10 mouse cellular contexts compared by ENCODE assay signal in genomic region chr12:95690819-95691218, GRCm38 (mm10). TPM values are rescaled to one million over a fixed set of nuclear protein-coding genes. Genes with fewer than 3 reads are reported as not detected.
DNase-seq lines count a peak whose midpoint lies in the region; TF ChIP-seq lines count a peak whose summit lies in the region.
"Had no signal": no experiment of that assay in that cellular context is flagged by ENCODE, and none has a peak within 500 bp of the region (broad histone marks: within the 10 kb centered on the region; RNA-seq: fewer than 3 reads in every experiment).

No protein-coding gene starts in this region.

- no peak overlapping the region for H3K4me3 ChIP-seq in embryonic fibroblast, embryonic 13.5 days (ENCODE audit: insufficient read depth, low read length)
- no peak overlapping the region for H3K4me3 ChIP-seq in midbrain, embryonic 10.5 days
- H3K4me3 ChIP-seq: erythroblast, embryonic 14.5 days had no signal

- no peak for TF ChIP-seq CTCF in embryonic fibroblast, embryonic 13.5 days (IDR thresholded peaks at IDR 0.05; ENCODE audit: borderline replicate concordance, insufficient read depth, low read length)

- H3K4me1 ChIP-seq in embryonic fibroblast, embryonic 13.5 days (ENCODE audit: control insufficient read depth, insufficient read depth, low read length) = no peaks in the 10 kb centered on the region
- peaks cover 41% of the 10 kb centered on the region for H3K4me1 ChIP-seq in midbrain, embryonic 10.5 days

- no peaks in the 10 kb centered on the region for H3K36me3 ChIP-seq in midbrain, embryonic 10.5 days
- H3K36me3 ChIP-seq: stomach, embryonic 15.5 days had no signal

- peaks cover 44% of the 10 kb centered on the region for H3K27me3 ChIP-seq in midbrain, embryonic 10.5 days (ENCODE audit: low read depth, poor library complexity, severe bottlenecking)

- no peak for TF ChIP-seq POLR2A in embryonic fibroblast, embryonic 13.5 days (IDR thresholded peaks at IDR 0.05; ENCODE audit: low read depth, low read length)

- H3K9me3 ChIP-seq in midbrain, embryonic 10.5 days (replicated peaks) = no peaks in the 10 kb centered on the region
- H3K9me3 ChIP-seq: stomach, embryonic 15.5 days had no signal

- peak; percentile 13 for DNase-seq in gastrocnemius, adult 18-20 months (ENCODE audit: low spot score)
- no peak for DNase-seq in gastrocnemius, postnatal 10 days
- DNase-seq in ES-CJ7 (ENCODE audit: low read depth, low spot score) = peak; percentile 25
- DNase-seq in kidney, postnatal 36 days = peak; percentile 16 to 28
- DNase-seq in midbrain, embryonic 10.5 days (ENCODE audit: low spot score) = peak; percentile 30
- DNase-seq in thymus, postnatal 4 days = no peak
- no peak for DNase-seq in adrenal gland, adult 8-10 months

- peak overlapping the region; percentile 27; the same call in 1 of the 2 replicates for H3K27ac ChIP-seq in embryonic fibroblast, embryonic 13.5 days (ENCODE audit: insufficient read depth, low read length)
- no peak overlapping the region for H3K27ac ChIP-seq in midbrain, embryonic 10.5 days (replicated peaks)
- H3K27ac ChIP-seq: stomach, embryonic 15.5 days had no signal

- 6% methylated on average over 9 of the region's 9 CpGs for WGBS in midbrain, embryonic 10.5 days

RNA-seq across cellular contexts. Expression of gene Flrt2, which starts 1.2 kb away (rescaled TPM):
- 1 to 10 TPM; 3.8 to 8.2 TPM for total RNA-seq in gastrocnemius, adult 18-20 months (2021)
- 10 to 100 TPM; 13.6 to 19.0 TPM for total RNA-seq in gastrocnemius, postnatal 10 days (2021)
- polyA plus RNA-seq in embryonic fibroblast, embryonic 13.5 days (2011; ENCODE audit: insufficient read length, low read depth, missing spikeins) = 90.6 and 94.9 TPM in 2 replicates
- polyA plus RNA-seq in midbrain, embryonic 10.5 days (2016; fragmentation: Nextera tagmentation; extraction: Ambion mirVana) = 29.1 and 30.1 TPM in 2 replicates
- 10 to 100 TPM; 10.7 to 14.7 (median 11.6) TPM for total RNA-seq in adrenal gland, adult 8-10 months (2022)

Comparison
In these comparisons a context has a peak if more than half of its experiments do, and no peak if none do; other contexts are left out.
1. DNase-seq: peak in gastrocnemius, adult 18-20 months (single experiment), ES-CJ7 (single experiment), kidney, postnatal 36 days (2 of 2) and midbrain, embryonic 10.5 days (single experiment); none in gastrocnemius, postnatal 10 days (single experiment), thymus, postnatal 4 days (single experiment) and adrenal gland, adult 8-10 months (single experiment).